Mouse (Mus musculus) G1E (cell line): ENCODE measurements around the gene Cenpa. TPM values are rescaled to one million over a fixed set of nuclear protein-coding genes. Genes with fewer than 3 reads are reported as not detected.
A peak's percentile ranks its signal among the peaks of the same experiment; 100 is the strongest.
"Not testable (repeated sequence)": the region's sequence is repeated elsewhere in the genome, so short reads cannot be mapped to it uniquely, and the experiment has no call there.

Source experiments
- ATAC-seq: 2 replicates; pipeline ENCODE4 v1.8.0; 2016; ENCODE audit warnings: mild to moderate bottlenecking; ENCODE audit not compliant: insufficient number of reproducible peaks, poor library complexity, low FRiP score, severe bottlenecking; ENCODE audit errors: extremely low read depth
- DNase-seq: peaks from one replicate; pipeline ENCODE4 v3.0.0; 2012; ENCODE audit warnings: low spot score
- H3K27me3 ChIP-seq: 2 replicates; pipeline ENCODE4 v1.6.1; 2012; ENCODE audit warnings: mild to moderate bottlenecking, low read length, inconsistent platforms; ENCODE audit not compliant: insufficient read depth
- H3K36me3 ChIP-seq: replicated peaks from 2 replicates; pipeline ENCODE3; 2012; ENCODE audit warnings: mild to moderate bottlenecking, inconsistent platforms
- H3K4me1 ChIP-seq: 2 replicates; pipeline ENCODE4 v1.6.1; 2012; ENCODE audit warnings: low read depth, low read length, inconsistent platforms, mixed read lengths; ENCODE audit not compliant: insufficient read depth
- H3K4me3 ChIP-seq: 2 replicates; pipeline ENCODE4 v1.5.1; 2012; ENCODE audit warnings: low read depth, mild to moderate bottlenecking, inconsistent platforms, low read length, moderate library complexity, mixed read lengths
- H3K9me3 ChIP-seq: replicated peaks from 2 replicates; pipeline ENCODE4 v1.6.1; 2012; ENCODE audit warnings: inconsistent platforms
- CTCF ChIP-seq: IDR thresholded peaks from 2 replicates; pipeline ENCODE4 v1.5.1; 2012; ENCODE audit warnings: low read depth, low read length, inconsistent platforms, mixed read lengths
- GATA1 ChIP-seq: IDR thresholded peaks from 2 replicates; pipeline ENCODE4 v1.6.1; 2012; ENCODE audit warnings: borderline replicate concordance, low read length, inconsistent platforms, mixed read lengths
- GATA2 ChIP-seq: IDR thresholded peaks from 2 replicates; pipeline ENCODE4 v1.6.1; 2012; ENCODE audit warnings: low read depth, low read length, inconsistent platforms, borderline replicate concordance
- POLR2AphosphoS5 ChIP-seq: IDR thresholded peaks from 2 replicates; pipeline ENCODE4 v1.6.1; 2012; ENCODE audit warnings: low read depth, low read length, inconsistent platforms; ENCODE audit not compliant: insufficient replicate concordance
- TAL1 ChIP-seq: conservative IDR thresholded peaks from 2 replicates; pipeline ENCODE4 v1.6.1; 2012; ENCODE audit warnings: low read depth, low read length, inconsistent platforms, mixed read lengths
- polyA plus RNA-seq: library from polyadenylated mRNA; stranded (reverse); fragments of >175 nt; gene quantifications from 2 replicates; pipeline ENCODE4 v1.2.3, GENCODE M21; 2012
- total RNA-seq, 2 experiments: library from RNA; stranded (forward) in 1 of 2; stranded (reverse) in 1 of 2; fragments of 200-1000 nt in 1 of 2; fragments of >200 nt in 1 of 2; fragmentation: Nextera tagmentation in 1 of 2; gene quantifications; 2 replicates each; pipeline ENCODE4 v1.2.3; 2014 to 2017

The Cenpa gene
- total and polyA plus RNA-seq, 3 experiments, result 113 to 307 (median 203) TPM

DNA sequence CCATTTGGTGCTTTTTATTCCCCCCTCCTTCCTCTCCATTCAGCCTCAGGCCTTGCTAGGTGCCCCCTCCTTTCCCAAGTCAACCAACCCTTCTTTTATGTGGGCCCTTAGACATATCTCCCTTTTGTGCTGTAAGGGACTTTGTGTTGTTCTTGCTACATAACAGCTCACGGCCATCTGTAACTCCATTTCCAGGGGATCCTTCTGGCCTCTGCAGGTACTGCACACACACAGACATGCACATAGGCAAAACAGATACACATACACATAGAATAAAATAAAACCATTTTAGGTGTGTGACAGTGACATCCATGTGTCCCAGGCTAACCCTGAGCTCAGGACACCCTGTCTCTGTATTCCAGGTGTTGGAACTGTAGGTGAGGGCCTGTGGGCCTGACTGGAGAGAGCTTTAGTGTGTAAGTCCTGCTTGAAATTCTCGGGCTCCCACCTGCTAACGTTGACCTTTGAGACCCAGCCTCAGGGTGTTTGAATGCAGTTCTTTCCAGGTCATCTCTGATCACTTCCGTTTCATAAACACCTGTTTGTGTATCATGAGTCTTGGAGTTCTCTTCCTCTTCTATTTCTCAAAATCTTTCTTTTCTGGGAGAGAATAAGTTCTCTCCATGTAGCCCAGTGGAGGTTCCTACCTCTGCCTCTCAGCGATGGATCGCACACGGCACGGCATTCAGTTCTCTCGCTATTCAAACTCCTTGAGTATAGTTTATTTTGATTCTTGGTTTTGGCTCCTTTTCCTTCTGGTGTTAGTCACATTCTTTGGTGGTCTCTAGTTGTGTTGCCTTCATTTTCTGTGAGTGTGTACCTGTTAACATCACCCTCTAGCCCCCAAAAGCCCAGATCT, 2.3 kb downstream of the Cenpa start:
- Histone ChIP-seq H3K36me3 (peaks cover 62% of the 10 kb centered on the region), H3K9me3 (no peaks in the 10 kb centered on the region), H3K4me1 (peaks cover 47% of the 10 kb centered on the region), H3K4me3 (peak overlapping the region; percentile 93; the same call in 1 of the 2 replicates), H3K27me3 (no peaks in the 10 kb centered on the region)
- no peak for ATAC-seq
- TF ChIP-seq GATA2 (no peak), CTCF (no peak), GATA1 (no peak), POLR2AphosphoS5 (no peak), TAL1 (no peak)
- no peak for DNase-seq

DNA sequence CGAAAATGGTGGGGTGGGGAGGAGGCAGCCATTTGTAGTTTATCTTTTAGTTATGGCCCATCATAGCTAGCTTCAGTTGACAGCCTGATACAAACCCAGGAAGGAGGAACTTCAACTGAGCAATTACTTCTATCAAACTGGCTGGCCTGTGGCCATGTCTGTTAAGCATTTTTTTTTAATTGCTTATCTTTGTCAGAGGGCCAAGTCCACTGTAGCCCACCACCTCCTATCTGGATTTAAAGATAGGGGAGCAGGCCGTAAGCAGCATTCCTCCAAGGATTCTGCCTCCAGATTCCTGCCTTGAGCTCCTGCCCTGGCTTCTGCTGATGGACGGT, 2.9 kb downstream of the Cenpa start:
- H3K9me3 ChIP-seq, result no peaks in the 10 kb centered on the region
- TF ChIP-seq TAL1, result no peak
- no peaks in the 10 kb centered on the region for H3K27me3 ChIP-seq
- ATAC-seq (no peak), DNase-seq (no peak)
- H3K4me1 ChIP-seq, result peaks cover 47% of the 10 kb centered on the region
- H3K4me3 ChIP-seq, result no peak overlapping the region; the same call in 1 of the 2 replicates
- peaks cover 68% of the 10 kb centered on the region for H3K36me3 ChIP-seq

DNA sequence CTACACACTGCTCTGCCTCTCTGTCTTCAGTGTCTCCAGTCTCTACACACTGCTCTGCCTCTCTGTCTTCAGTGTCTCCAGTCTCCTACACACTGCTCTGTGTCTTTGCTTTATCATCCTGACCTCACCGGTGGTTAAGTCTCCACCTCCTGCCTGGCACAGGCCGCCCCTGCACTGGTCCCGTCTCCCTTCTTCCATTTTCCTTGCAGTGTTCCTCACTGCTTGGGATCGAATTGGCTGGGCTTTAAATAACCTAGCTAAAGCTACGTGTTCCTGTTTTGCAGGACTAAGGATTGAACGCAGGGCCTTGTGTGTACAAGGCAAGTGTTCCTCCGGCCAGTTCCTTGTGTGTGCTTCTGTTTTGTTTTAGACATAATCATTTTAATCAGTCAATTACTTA, 3.5 kb downstream of the Cenpa start:
- Histone ChIP-seq H3K9me3 (no peaks in the 10 kb centered on the region), H3K27me3 (no peaks in the 10 kb centered on the region), H3K36me3 (peaks cover 73% of the 10 kb centered on the region), H3K4me1 (peaks cover 49% of the 10 kb centered on the region), H3K4me3 (no peak overlapping the region; the same call in 1 of the 2 replicates)
- no peak for TF ChIP-seq TAL1
- TF ChIP-seq CTCF, result no peak
- TF ChIP-seq POLR2AphosphoS5, result no peak
- TF ChIP-seq GATA1, result no peak
- no peak for TF ChIP-seq GATA2
- ATAC-seq, result no peak
- no peak for DNase-seq

DNA sequence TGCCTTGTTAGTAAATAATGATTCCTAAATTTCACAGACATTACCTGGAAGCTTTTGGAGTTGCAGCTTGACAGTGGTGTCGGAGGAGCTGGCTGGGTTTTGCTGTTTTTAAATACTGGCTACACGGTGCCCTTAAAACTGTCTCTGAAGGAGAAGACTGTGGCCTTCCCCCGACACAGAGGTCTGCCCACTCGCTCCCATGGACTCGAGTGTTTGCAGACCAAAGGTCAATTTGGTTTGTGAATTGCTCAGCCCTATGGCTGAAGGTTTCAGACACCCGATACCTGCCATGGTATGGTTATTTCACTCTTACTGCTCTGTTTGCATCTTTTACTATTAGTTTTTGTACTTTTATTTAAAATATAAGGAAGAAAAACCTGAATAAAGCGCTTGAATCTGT, 7.4 kb downstream of the Cenpa start:
- TF ChIP-seq POLR2AphosphoS5 (no peak), GATA2 (no peak), CTCF (no peak), TAL1 (no peak), GATA1 (no peak)
- Histone ChIP-seq H3K36me3 (peaks cover 90% of the 10 kb centered on the region), H3K4me1 (peaks cover 27% of the 10 kb centered on the region), H3K4me3 (no peak overlapping the region), H3K27me3 (no peaks in the 10 kb centered on the region), H3K9me3 (no peaks in the 10 kb centered on the region)
- DNase-seq (no peak), ATAC-seq (no peak)

DNA sequence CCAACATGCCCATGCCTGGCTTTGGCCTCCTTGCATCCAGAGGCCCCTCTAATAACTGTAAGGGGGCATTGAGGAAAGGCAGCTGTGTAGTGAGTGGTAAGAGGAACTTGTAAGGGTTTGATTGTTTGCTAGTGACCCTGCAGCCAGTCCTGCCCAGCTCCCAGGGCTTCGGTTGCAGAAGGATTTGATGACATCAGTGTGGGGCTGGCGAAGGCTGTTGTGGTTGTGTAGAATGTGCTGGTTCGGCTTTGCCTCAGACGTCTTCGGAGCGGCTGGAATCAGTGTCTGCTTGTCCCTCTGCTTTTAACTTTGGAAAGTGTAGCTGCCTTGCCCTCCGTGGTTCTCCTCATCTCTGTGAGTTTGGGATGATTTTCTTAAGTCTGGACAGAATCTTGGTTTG, 10.2 kb downstream of the Cenpa start:
- ATAC-seq (no peak), DNase-seq (no peak)
- H3K4me3 ChIP-seq, result no peak overlapping the region
- H3K9me3 ChIP-seq, result no peaks in the 10 kb centered on the region
- no peaks in the 10 kb centered on the region for H3K27me3 ChIP-seq
- no peak for TF ChIP-seq TAL1
- TF ChIP-seq GATA1, result no peak
- TF ChIP-seq GATA2, result no peak
- no peak for TF ChIP-seq CTCF
- no peak for TF ChIP-seq POLR2AphosphoS5
- H3K4me1 ChIP-seq, result peaks cover 15% of the 10 kb centered on the region
- H3K36me3 ChIP-seq, result peaks cover 66% of the 10 kb centered on the region

DNA sequence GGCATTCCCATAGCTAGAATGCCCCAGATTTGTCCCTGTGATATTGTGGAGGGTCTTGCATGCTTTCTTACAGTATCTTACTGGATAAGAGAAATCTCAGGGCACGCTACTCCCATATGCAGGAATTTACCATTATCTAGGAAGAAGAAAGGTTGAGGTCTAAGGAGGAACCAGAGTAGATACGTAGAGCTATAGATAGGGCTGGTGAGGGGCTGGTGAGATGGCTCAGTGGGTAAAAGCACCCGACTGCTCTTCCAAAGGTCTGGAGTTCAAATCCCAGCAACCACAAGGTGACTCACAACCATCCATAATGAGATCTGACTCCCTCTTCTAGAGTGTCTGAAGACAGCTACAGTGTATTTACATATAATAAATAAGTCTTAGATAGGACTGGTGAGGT, 11.5 kb downstream of the Cenpa start:
- not testable (repeated sequence) for H3K9me3 ChIP-seq, H3K4me3 ChIP-seq, H3K4me1 ChIP-seq, DNase-seq, H3K27me3 ChIP-seq, ATAC-seq
- H3K36me3 ChIP-seq, result peaks cover 53% of the 10 kb centered on the region

DNA sequence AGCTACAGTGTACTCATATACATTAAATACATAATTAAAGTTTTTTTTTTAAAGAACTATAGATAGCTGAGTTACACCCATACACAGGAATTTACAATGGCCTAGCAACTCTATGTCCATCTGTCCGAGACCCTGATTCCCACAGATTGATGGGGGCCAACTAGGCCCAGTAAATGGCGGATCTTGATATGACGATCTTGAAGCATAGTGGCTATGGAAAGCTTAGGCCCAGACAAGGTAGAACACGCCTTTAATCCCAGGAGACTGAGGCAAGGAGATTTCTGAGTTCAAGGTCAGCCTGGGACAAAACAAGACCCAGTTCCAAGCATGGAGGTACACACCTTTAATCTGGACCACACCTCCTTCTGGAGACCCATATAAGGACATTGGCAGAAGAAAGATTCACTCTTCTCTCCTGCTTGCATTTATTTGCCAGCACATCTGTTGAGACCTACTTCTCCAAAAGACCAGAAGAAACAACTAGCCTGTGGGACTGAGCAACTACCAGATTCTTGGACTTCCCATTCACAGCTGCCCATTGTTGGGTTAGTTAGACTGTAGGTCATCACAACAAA, 12.2 kb downstream of the Cenpa start:
- TF ChIP-seq TAL1 (no peak), GATA1 (no peak), POLR2AphosphoS5 (no peak), CTCF (no peak), GATA2 (no peak)
- H3K4me3 ChIP-seq, result no peak overlapping the region
- DNase-seq, result no peak
- no peaks in the 10 kb centered on the region for H3K9me3 ChIP-seq
- H3K27me3 ChIP-seq, result no peaks in the 10 kb centered on the region
- no peak for ATAC-seq
- H3K36me3 ChIP-seq, result peaks cover 45% of the 10 kb centered on the region
- peaks cover 4% of the 10 kb centered on the region; the same call in 1 of the 2 replicates for H3K4me1 ChIP-seq
